ENCODE assay signal across 13 mouse cellular contexts in the genomic region with DNA sequence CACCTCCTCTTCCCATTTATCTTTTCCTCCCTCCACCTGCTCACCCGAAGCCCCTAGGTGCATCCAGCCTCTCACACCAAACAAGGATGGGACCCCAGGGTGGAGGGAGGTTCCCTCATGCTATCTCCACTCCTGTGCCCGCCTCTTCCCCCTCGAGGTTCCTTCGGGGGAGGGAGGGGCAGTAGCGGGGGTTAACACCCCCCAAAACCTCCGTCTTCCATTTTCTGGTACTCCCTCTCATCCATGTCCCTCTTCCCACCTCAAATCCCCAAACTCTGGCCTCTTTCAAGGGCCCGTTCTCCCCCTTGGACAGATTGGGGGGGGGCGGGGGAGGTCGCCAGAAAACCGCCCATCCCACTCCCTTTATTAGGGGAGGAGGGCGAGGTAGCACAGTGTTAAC. TPM values are rescaled to one million over a fixed set of nuclear protein-coding genes. Genes with fewer than 3 reads are reported as not detected.
DNase-seq lines count a peak whose midpoint lies in the region; ATAC-seq and TF ChIP-seq lines count a peak whose summit lies in the region.
"Had no signal": no experiment of that assay in that cellular context is flagged by ENCODE, and none has a peak within 500 bp of the region (broad histone marks: within the 10 kb centered on the region; RNA-seq: fewer than 3 reads in every experiment).

No protein-coding gene starts in this region.

- no peak for DNase-seq in kidney, adult 2 months
- no peak for DNase-seq in kidney, adult 11 months
- DNase-seq in midbrain, embryonic 14.5 days, result no peak
- no peak for DNase-seq in left cerebral cortex, adult 2 months (ENCODE audit: extremely low spot score in 1 of 2, low spot score in 2 of 2)
- no peak for DNase-seq in right cerebral cortex, adult 2 months (ENCODE audit: low spot score in 2 of 2)
- DNase-seq: adrenal gland, postnatal 25 days; lung, postnatal 4 days had no signal

- no peaks in the 10 kb centered on the region for H3K4me1 ChIP-seq in kidney, adult 2 months (ENCODE audit: control insufficient read depth, insufficient read depth, low read length)
- peaks cover 13% of the 10 kb centered on the region; the same call in 1 of the 2 replicates for H3K4me1 ChIP-seq in bone marrow macrophage, adult 2 months (ENCODE audit: control insufficient read depth, insufficient read depth, low read length)
- H3K4me1 ChIP-seq in forebrain, embryonic 16.5 days (replicated peaks; ENCODE audit: control insufficient read depth, insufficient read depth, low read length), result peaks cover 10% of the 10 kb centered on the region
- 0 out of 2 replicates have a peak, but pooled peaks cover 5% of the 10 kb centered on the region for H3K4me1 ChIP-seq in midbrain, embryonic 14.5 days (ENCODE audit: control insufficient read depth, insufficient read depth, low read length)

- no peaks in the 10 kb centered on the region for H3K9me3 ChIP-seq in forebrain, embryonic 16.5 days (ENCODE audit: control insufficient read depth, low read length)
- H3K9me3 ChIP-seq in midbrain, embryonic 14.5 days (ENCODE audit: control insufficient read depth, low read length), result no peaks in the 10 kb centered on the region
- H3K9me3 ChIP-seq: G1E had no signal

- no peaks in the 10 kb centered on the region for H3K36me3 ChIP-seq in kidney, adult 2 months (ENCODE audit: control insufficient read depth, insufficient read depth, low read length)
- H3K36me3 ChIP-seq in forebrain, embryonic 16.5 days (ENCODE audit: control insufficient read depth, insufficient read depth), result no peaks in the 10 kb centered on the region
- peaks cover 20% of the 10 kb centered on the region for H3K36me3 ChIP-seq in midbrain, embryonic 14.5 days (ENCODE audit: control insufficient read depth, insufficient read depth, low read length)
- H3K36me3 ChIP-seq: G1E had no signal

- TF ChIP-seq CTCF in kidney, adult 2 months (conservative IDR thresholded peaks at IDR 0.05; ENCODE audit: insufficient read depth, insufficient read length, low read depth, low read length), result no peak
- TF ChIP-seq CTCF in bone marrow macrophage, adult 2 months (IDR thresholded peaks at IDR 0.05; ENCODE audit: low read depth, low read length), result no peak
- TF ChIP-seq CTCF in left cerebral cortex, adult 2 months (IDR thresholded peaks at IDR 0.05), result no peak

- peak overlapping the region; percentile 10; the same call in 1 of the 2 replicates for H3K4me3 ChIP-seq in kidney, adult 2 months (ENCODE audit: insufficient read depth, low read depth, low read length)
- H3K4me3 ChIP-seq in bone marrow macrophage, adult 2 months (ENCODE audit: insufficient read depth, low read length), result peak overlapping the region; percentile 40
- no peak overlapping the region for H3K4me3 ChIP-seq in forebrain, embryonic 16.5 days (replicated peaks; ENCODE audit: low read length)
- H3K4me3 ChIP-seq in midbrain, embryonic 14.5 days (replicated peaks; ENCODE audit: low read depth, low read length), result no peak overlapping the region
- H3K4me3 ChIP-seq in left cerebral cortex, adult 2 months, result no peak overlapping the region

- no peaks in the 10 kb centered on the region for H3K27me3 ChIP-seq in kidney, adult 2 months (replicated peaks; ENCODE audit: control insufficient read depth, insufficient read depth, low read length)
- no peaks in the 10 kb centered on the region for H3K27me3 ChIP-seq in forebrain, embryonic 16.5 days (replicated peaks; ENCODE audit: control insufficient read depth, insufficient read depth, low read length)
- H3K27me3 ChIP-seq in midbrain, embryonic 14.5 days (ENCODE audit: control insufficient read depth, insufficient read depth, low read length), result 0 out of 2 replicates have a peak, but pooled peaks cover 6% of the 10 kb centered on the region

- TF ChIP-seq POLR2A in kidney, adult 2 months (IDR thresholded peaks at IDR 0.05; ENCODE audit: low read depth, low read length), result no peak
- TF ChIP-seq POLR2A in bone marrow macrophage, adult 2 months (IDR thresholded peaks at IDR 0.05; ENCODE audit: borderline replicate concordance, low read depth, low read length), result no peak

- no peak for ATAC-seq in forebrain, embryonic 16.5 days
- ATAC-seq in midbrain, embryonic 14.5 days (ENCODE audit: low FRiP score, low TSS enrichment), result no peak
- ATAC-seq in megakaryocyte-erythroid progenitor cell, adult 5-6 weeks (replicated peaks; ENCODE audit: low FRiP score, low TSS enrichment, poor library complexity, severe bottlenecking), result no peak

- H3K27ac ChIP-seq in kidney, adult 2 months (ENCODE audit: insufficient read depth, low read depth, low read length), result no peak overlapping the region
- H3K27ac ChIP-seq in bone marrow macrophage, adult 2 months (ENCODE audit: insufficient read depth, low read depth, low read length), result no peak overlapping the region
- no peak overlapping the region for H3K27ac ChIP-seq in forebrain, embryonic 16.5 days (ENCODE audit: low read length)
- H3K27ac ChIP-seq in midbrain, embryonic 14.5 days (replicated peaks; ENCODE audit: low read depth, low read length), result no peak overlapping the region
- no peak overlapping the region for H3K27ac ChIP-seq in left cerebral cortex, adult 2 months

- H3K4me2 ChIP-seq in forebrain, embryonic 16.5 days (ENCODE audit: low read length), result peak overlapping the region; percentile 29
- H3K4me2 ChIP-seq in midbrain, embryonic 14.5 days (ENCODE audit: low read length), result peak overlapping the region; percentile 28; the same call in 1 of the 2 replicates

- intact Hi-C loops in left cerebral cortex, adult 2 months (cut with DNase I), result no loop called here

- 6% methylated on average over 11 of the region's 11 CpGs for WGBS in kidney, adult 2 months
- WGBS in forebrain, embryonic 16.5 days, result 5% methylated on average over 9 of the region's 11 CpGs
- 14% methylated on average over 11 of the region's 11 CpGs for WGBS in midbrain, embryonic 14.5 days

- 0 out of 2 replicates have a peak overlapping the region, but pooled peaks have one; percentile 9 for H3K9ac ChIP-seq in forebrain, embryonic 16.5 days (replicated peaks; ENCODE audit: low read depth, low read length)
- peak overlapping the region; percentile 36; the same call in 1 of the 2 replicates for H3K9ac ChIP-seq in midbrain, embryonic 14.5 days (replicated peaks; ENCODE audit: low read length)

RNA-seq across cellular contexts. Expression of a gene that starts 22.9 kb away (rescaled TPM):
- 0.11 TPM in 1 of 2 replicates, not detected in the other for polyA plus RNA-seq in kidney, adult 2 months (2012; rRNA removed)
- polyA plus RNA-seq in bone marrow macrophage, adult 2 months (2012; ENCODE audit: insufficient read depth, insufficient read length, missing spikeins), result 0.40 and 0.77 TPM in 2 replicates
- 12.9 and 16.4 TPM in 2 replicates for polyA plus RNA-seq in forebrain, embryonic 16.5 days (2015; fragmentation: Nextera tagmentation; extraction: Ambion mirVana)
- polyA plus RNA-seq in midbrain, embryonic 14.5 days (2014; fragmentation: Nextera tagmentation; extraction: Ambion mirVana), result 12.5 and 12.8 TPM in 2 replicates
- 100 to 1,000 TPM; 176 to 186 TPM for total RNA-seq in left cerebral cortex, adult 2 months (2021)
- total RNA-seq in megakaryocyte-erythroid progenitor cell, adult 5-6 weeks (2014; fragmentation: Nextera tagmentation), result not detected in 2 replicates
- total RNA-seq in megakaryocyte-erythroid progenitor cell, adult 5-6 weeks (2017), result not detected in 2 replicates
- total RNA-seq: common myeloid progenitor, adult 5-6 weeks; G1E had no signal
- polyA plus RNA-seq: G1E had no signal

RNA-seq across cellular contexts. Expression of a gene that starts 34.8 kb away (rescaled TPM):
- 3.4 and 4.4 TPM in 2 replicates for polyA plus RNA-seq in kidney, adult 2 months (2012; rRNA removed)
- polyA plus RNA-seq in bone marrow macrophage, adult 2 months (2012; ENCODE audit: insufficient read depth, insufficient read length, missing spikeins), result 0.48 TPM in 1 of 2 replicates, not detected in the other
- 2.8 and 4.3 TPM in 2 replicates for polyA plus RNA-seq in forebrain, embryonic 16.5 days (2015; fragmentation: Nextera tagmentation; extraction: Ambion mirVana)
- 5.0 and 5.9 TPM in 2 replicates for polyA plus RNA-seq in midbrain, embryonic 14.5 days (2014; fragmentation: Nextera tagmentation; extraction: Ambion mirVana)
- total RNA-seq in left cerebral cortex, adult 2 months (2021), result 100 to 1,000 TPM; 180 to 201 TPM
- not detected in 2 replicates for total RNA-seq in megakaryocyte-erythroid progenitor cell, adult 5-6 weeks (2014; fragmentation: Nextera tagmentation)
- total RNA-seq in megakaryocyte-erythroid progenitor cell, adult 5-6 weeks (2017), result not detected in 2 replicates
- total RNA-seq: common myeloid progenitor, adult 5-6 weeks had no signal
- polyA plus RNA-seq: G1E had no signal

RNA-seq across cellular contexts. Expression of a gene that starts 56.4 kb away (rescaled TPM):
- 1.3 TPM in 1 of 2 replicates, not detected in the other for polyA plus RNA-seq in kidney, adult 2 months (2012; rRNA removed)
- not detected in 2 replicates for polyA plus RNA-seq in bone marrow macrophage, adult 2 months (2012; ENCODE audit: insufficient read depth, insufficient read length, missing spikeins)
- polyA plus RNA-seq in forebrain, embryonic 16.5 days (2015; fragmentation: Nextera tagmentation; extraction: Ambion mirVana), result 0.14 TPM in 1 of 2 replicates, not detected in the other
- polyA plus RNA-seq in midbrain, embryonic 14.5 days (2014; fragmentation: Nextera tagmentation; extraction: Ambion mirVana), result 0.18 TPM in 1 of 2 replicates, not detected in the other
- 1 to 10 TPM; 1.2 TPM for total RNA-seq in left cerebral cortex, adult 2 months (2021)
- not detected in 2 replicates for total RNA-seq in megakaryocyte-erythroid progenitor cell, adult 5-6 weeks (2014; fragmentation: Nextera tagmentation)
- total RNA-seq in megakaryocyte-erythroid progenitor cell, adult 5-6 weeks (2017), result not detected in 2 replicates
- total RNA-seq: adrenal gland, postnatal 25 days; common myeloid progenitor, adult 5-6 weeks had no signal
- polyA plus RNA-seq: G1E; gonadal fat pad, adult 2 months had no signal

Comparison
In these comparisons a context has a peak if more than half of its experiments do, and no peak if none do; other contexts are left out.
1. H3K4me3 ChIP-seq: peak in kidney, adult 2 months (single experiment) and bone marrow macrophage, adult 2 months (single experiment); none in forebrain, embryonic 16.5 days (single experiment), midbrain, embryonic 14.5 days (single experiment) and left cerebral cortex, adult 2 months (single experiment).